Mouse (Mus musculus) stomach, embryonic 15.5 days (tissue): ENCODE measurements around the gene Slamf6. TPM values are rescaled to one million over a fixed set of nuclear protein-coding genes. Genes with fewer than 3 reads are reported as not detected.

Experiments
- ATAC-seq: fragments of 200-750 bp; cut with Nextera tagmentation; 2 replicates; pipeline ENCODE4 v1.8.0; 2017; ENCODE audit warnings: low read depth, moderate number of reproducible peaks, moderate TSS enrichment; ENCODE audit not compliant: insufficient read depth, low FRiP score
- H3K27ac ChIP-seq: fragments of 300-500 bp; sonication (generic); 2 replicates; pipeline ENCODE4 v1.5.1; 2015; ENCODE audit warnings: mild to moderate bottlenecking, inconsistent platforms
- H3K27me3 ChIP-seq: fragments of 300-500 bp; sonication (generic); replicated peaks from 2 replicates; pipeline ENCODE4 v1.6.1; 2015; ENCODE audit warnings: inconsistent platforms
- H3K36me3 ChIP-seq: fragments of 300-500 bp; sonication (generic); 2 replicates; pipeline ENCODE4 v1.6.1; 2015; ENCODE audit warnings: inconsistent platforms
- H3K4me1 ChIP-seq: fragments of 300-500 bp; sonication (generic); 2 replicates; pipeline ENCODE4 v1.6.1; 2015; ENCODE audit warnings: inconsistent platforms
- H3K4me2 ChIP-seq: fragments of 300-500 bp; sonication (generic); 2 replicates; pipeline ENCODE4 v1.6.1; 2015; ENCODE audit warnings: mild to moderate bottlenecking, inconsistent platforms
- H3K4me3 ChIP-seq: fragments of 300-500 bp; sonication (generic); replicated peaks from 2 replicates; pipeline ENCODE4 v1.5.1; 2015; ENCODE audit warnings: inconsistent platforms
- H3K9ac ChIP-seq: fragments of 300-500 bp; sonication (generic); 2 replicates; pipeline ENCODE4 v1.6.1; 2015; ENCODE audit warnings: inconsistent platforms
- H3K9me3 ChIP-seq: fragments of 300-500 bp; sonication (generic); 2 replicates; pipeline ENCODE4 v1.6.1; 2016; ENCODE audit warnings: inconsistent platforms
- WGBS: fragments of 180-500 bp; shearing (Covaris S2); methylation state at CpG from one replicate; pipeline ENCODE4 v1.1.7; 2015; 5-methylcytosine and 5-hydroxymethylcytosine counted together
- polyA plus RNA-seq: library from polyadenylated mRNA; unstranded; fragments of >200 nt; fragmentation: Nextera tagmentation; extraction: Ambion mirVana; gene quantifications from 2 replicates; pipeline ENCODE4 v1.2.1, GENCODE M21; 2015

Slamf6 gene
- polyA plus RNA-seq, 1 experiment from 2014 or later = 1.0 TPM

DNA sequence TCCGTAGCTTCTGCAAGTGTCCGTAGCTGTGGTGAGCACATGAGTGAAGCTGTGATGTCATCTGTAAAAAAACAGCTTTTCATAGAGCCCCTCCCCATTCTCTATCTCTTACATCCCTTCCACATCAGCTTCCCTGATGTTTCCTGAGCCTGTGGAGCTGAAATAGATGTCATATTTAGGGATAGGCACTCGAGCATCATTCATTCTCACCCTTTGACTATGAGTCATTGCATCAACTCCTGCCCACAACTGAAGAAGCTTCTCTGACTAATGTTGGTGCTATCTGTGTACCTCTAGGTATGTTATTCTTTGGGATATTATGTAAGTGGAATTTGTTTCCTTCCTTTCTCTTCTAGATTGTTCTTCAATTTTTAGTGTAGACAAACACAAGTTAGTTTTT is 7.6 kb downstream of the Slamf6 start:
- H3K9ac ChIP-seq = no peak overlapping the region
- H3K4me3 ChIP-seq = no peak overlapping the region
- no peak overlapping the region for H3K4me2 ChIP-seq
- H3K27me3 ChIP-seq = no peaks in the 10 kb centered on the region
- no peak overlapping the region for H3K27ac ChIP-seq
- 76% methylated on average over 3 of the region's 3 CpGs for WGBS
- H3K36me3 ChIP-seq = no peaks in the 10 kb centered on the region
- no peak for ATAC-seq
- H3K9me3 ChIP-seq = no peaks in the 10 kb centered on the region
- H3K4me1 ChIP-seq = no peaks in the 10 kb centered on the region

DNA sequence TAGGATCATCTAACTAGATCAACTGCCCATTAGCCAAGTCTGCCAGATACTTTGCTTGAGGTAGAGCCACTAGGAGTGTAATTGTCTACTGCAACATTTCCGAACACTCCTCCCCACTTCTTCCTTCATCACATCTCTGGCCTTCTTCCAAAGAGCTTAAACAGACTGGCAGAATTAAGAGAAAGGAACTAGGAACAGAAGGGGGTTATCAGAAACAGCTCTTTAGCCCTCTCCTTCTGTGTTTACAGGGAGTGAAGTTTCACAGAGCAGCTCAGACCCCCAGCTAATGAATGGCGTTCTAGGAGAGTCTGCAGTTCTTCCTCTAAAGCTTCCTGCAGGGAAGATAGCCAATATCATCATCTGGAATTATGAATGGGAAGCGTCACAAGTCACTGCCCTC is 16.5 kb downstream of the Slamf6 start:
- H3K9me3 ChIP-seq = no peaks in the 10 kb centered on the region
- H3K27ac ChIP-seq = no peak overlapping the region
- no peak for ATAC-seq
- H3K4me1 ChIP-seq = no peaks in the 10 kb centered on the region
- WGBS = 41% methylated on average over 3 of the region's 3 CpGs
- no peak overlapping the region for H3K4me3 ChIP-seq
- H3K27me3 ChIP-seq = no peaks in the 10 kb centered on the region
- no peak overlapping the region for H3K9ac ChIP-seq
- no peak overlapping the region for H3K4me2 ChIP-seq
- H3K36me3 ChIP-seq = no peaks in the 10 kb centered on the region

DNA sequence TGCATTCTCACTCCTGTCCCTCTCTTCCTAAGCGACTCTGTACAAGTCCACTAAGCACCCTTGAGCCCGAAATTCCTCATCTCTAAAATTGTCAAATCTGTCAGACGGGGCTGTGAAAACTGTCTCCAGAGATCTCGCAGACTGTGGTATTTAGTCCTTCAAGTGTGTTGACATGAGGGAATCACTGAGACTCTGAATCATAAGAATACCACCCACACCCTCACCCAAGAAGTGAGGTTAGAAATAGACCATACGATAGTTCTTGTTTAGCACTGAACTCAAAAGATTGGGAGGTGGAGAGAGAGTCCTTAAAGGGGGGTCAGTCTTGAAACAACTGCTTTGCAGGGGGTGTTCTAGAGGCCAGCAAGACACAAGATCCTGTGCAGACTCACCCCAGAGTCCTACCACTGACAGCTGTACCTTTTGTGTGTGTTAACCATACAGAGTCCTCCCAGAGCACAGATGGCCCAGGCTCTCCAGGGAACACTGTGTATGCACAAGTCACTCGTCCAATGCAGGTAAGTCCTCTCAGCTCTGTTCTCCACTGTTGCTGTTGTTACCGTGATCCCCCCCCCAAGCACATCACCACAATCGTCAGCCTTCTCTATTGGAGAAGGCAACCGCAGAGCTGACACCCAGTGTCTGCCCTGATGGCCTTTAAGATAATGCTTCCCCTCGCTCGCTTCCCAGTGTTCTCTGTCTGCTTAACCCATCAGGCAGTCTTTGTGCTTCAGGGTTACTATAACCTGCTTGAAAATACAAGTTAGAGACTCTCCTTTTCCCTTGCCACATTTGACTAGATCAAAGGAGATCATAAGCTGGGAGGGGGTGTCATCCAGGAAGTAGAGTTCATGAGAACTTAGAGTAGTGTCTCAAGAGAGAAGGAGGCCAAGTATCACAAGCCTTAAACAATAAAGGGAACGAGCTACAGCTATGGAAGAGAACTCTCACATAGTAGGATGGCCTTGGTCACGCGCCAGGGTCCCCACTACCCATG is 21.9 kb downstream of the Slamf6 start:
- H3K36me3 ChIP-seq = no peaks in the 10 kb centered on the region
- no peaks in the 10 kb centered on the region for H3K27me3 ChIP-seq
- H3K9me3 ChIP-seq = no peaks in the 10 kb centered on the region
- no peak for ATAC-seq
- WGBS = 79% methylated on average over 14 of the region's 14 CpGs
- H3K27ac ChIP-seq = no peak overlapping the region
- H3K4me1 ChIP-seq = no peaks in the 10 kb centered on the region
- no peak overlapping the region for H3K9ac ChIP-seq
- no peak overlapping the region for H3K4me3 ChIP-seq
- no peak overlapping the region for H3K4me2 ChIP-seq

DNA sequence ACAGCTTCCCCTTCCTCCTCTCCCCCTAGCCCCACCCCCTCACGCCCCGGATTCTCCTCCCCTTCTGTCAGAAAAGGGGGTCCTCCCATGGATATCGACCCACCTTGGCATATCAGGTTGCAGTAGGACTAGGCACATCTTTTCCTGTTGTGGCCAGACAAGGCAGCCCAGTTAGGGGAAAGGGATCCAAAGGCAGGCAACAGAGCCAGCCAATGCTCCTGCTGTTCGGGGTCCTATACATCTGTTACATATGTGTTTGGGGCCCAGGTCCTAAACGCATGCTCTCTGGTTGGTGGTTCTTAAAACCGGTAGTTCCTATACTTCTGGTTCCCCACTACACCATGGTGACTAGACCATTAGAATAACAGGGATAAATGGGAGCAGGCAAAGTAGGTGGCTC is 23.3 kb downstream of the Slamf6 start:
- Histone ChIP-seq H3K4me1 (no peaks in the 10 kb centered on the region), H3K4me3 (no peak overlapping the region), H3K9me3 (no peaks in the 10 kb centered on the region), H3K27ac (no peak overlapping the region), H3K4me2 (no peak overlapping the region), H3K27me3 (no peaks in the 10 kb centered on the region), H3K36me3 (no peaks in the 10 kb centered on the region), H3K9ac (no peak overlapping the region)
- WGBS = 71% methylated on average over 6 of the region's 6 CpGs
- no peak for ATAC-seq

DNA sequence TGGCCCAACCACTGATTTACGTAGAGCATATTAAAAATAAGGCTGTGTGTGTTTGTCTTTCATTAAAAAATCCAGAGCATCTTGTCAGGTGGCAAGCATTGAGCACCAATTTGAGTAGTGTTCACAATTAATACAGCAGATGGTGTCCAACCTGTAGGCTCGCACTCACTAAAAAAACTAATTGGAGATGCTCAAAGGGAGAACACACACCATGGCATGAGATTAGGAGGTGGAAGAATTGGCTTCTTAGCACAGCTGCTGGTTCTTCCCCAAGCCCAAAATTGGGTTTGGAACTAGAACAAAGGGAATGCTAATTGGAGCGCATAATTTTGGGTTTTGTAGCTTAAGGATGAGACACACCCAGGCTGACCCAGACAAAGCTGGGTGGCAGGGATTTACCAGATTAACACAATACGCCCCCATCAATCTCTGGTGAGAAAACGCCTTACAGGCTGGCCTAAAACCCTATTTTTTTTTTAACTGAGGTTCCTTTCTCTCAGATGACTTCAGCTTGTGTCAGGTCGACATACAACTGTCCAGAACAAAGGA is 29.2 kb downstream of the Slamf6 start:
- Histone ChIP-seq H3K4me3 (no peak overlapping the region), H3K9ac (no peak overlapping the region), H3K27ac (no peak overlapping the region), H3K4me2 (no peak overlapping the region), H3K4me1 (no peaks in the 10 kb centered on the region), H3K27me3 (no peaks in the 10 kb centered on the region), H3K36me3 (no peaks in the 10 kb centered on the region), H3K9me3 (no peaks in the 10 kb centered on the region)
- WGBS = 74% methylated on average over 6 of the region's 6 CpGs
- ATAC-seq = no peak

DNA sequence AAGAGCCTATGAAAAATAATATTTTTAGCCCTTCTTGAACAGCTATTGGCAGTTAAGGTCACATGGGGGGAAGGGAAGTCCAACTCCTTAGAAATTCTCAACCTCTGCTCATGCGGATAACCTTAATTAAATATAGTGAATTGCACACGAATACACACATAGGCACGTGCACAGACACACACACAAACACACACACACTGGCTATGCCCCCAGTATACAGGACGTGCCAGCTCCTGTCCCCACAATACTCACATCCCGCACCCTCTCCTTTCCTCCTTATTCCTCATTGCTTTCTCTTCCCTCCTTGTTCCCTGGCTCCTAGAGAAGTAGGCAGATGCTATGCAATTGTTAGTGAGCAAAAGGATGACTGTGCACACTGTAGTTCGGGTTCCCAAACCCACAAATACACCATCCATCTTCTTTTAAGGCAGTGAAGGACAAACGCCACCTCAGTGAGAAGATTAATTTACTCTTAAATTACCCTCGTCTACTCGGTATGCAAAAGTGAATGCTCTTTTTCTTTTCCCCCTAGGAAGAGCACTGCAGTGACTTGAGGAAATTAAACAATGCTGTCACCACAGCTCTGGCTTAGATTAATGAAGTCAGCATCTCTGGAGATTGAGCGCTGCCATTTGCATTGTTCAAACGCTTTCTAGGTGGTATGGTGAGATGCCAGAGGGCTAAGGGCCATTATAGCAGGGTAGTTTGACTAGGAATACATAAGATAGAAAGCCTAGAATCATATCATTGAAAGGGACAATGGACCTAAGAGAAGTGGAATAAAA is 31.0 kb downstream of the Slamf6 start:
- no peak for ATAC-seq
- no peak overlapping the region for H3K27ac ChIP-seq
- H3K4me3 ChIP-seq = no peak overlapping the region
- no peak overlapping the region for H3K9ac ChIP-seq
- no peaks in the 10 kb centered on the region for H3K4me1 ChIP-seq
- no peak overlapping the region for H3K4me2 ChIP-seq
- no peaks in the 10 kb centered on the region for H3K9me3 ChIP-seq
- H3K36me3 ChIP-seq = no peaks in the 10 kb centered on the region
- no peaks in the 10 kb centered on the region for H3K27me3 ChIP-seq
- 60% methylated on average over 11 of the region's 11 CpGs for WGBS

DNA sequence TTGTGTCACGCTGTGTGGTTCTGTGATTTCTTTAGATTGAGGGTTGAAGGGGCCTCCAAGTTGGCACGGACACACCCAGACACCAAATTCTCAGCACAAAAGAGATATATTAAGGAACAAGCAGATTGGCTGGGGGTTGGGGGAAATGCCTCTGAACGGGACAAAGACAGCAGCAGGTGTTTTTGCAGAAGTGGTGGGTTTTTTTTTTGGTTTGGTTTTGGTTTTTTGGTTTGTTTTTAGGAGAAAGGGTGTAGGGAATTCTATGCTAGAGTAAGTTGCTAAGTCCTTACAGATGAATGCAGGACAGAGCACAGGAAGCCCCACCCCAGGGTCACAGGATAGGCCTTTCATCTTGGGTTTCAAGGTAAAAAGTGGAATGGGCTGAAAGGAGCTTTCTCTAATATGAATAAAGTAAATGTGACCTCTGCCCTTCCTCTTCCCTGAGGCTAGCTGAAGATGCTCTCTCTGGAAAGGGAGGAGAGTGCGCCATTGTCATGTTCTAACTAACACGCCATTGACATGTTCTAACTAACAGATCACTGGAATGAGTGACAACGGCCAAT is 31.7 kb downstream of the Slamf6 start:
- H3K9ac ChIP-seq = no peak overlapping the region
- ATAC-seq = no peak
- H3K4me2 ChIP-seq = no peak overlapping the region
- no peak overlapping the region for H3K4me3 ChIP-seq
- H3K4me1 ChIP-seq = no peaks in the 10 kb centered on the region
- no peaks in the 10 kb centered on the region for H3K9me3 ChIP-seq
- no peak overlapping the region for H3K27ac ChIP-seq
- 75% methylated on average over 6 of the region's 6 CpGs for WGBS
- no peaks in the 10 kb centered on the region for H3K36me3 ChIP-seq
- no peaks in the 10 kb centered on the region for H3K27me3 ChIP-seq

DNA sequence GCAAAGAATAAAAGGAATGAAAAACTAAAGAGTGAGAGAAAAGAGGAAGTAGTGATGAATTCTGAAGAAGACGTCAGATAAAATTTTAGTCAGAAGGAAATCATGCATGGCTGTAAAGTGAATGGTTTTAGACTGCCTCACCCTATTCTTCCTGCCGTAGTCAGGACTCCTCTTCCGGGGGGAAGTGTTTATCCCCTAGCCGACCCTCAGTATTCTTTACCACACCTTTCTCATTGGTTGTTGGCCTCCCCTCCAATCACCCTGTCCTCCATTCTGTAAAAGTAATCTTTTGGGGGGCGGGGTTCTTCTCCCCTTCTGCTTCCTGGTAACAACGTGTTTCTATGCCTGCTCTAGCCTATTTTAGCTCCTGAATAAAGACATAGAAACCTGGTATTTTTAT is 37.8 kb downstream of the Slamf6 start:
- Histone ChIP-seq H3K27ac (no peak overlapping the region), H3K4me3 (no peak overlapping the region), H3K36me3 (no peaks in the 10 kb centered on the region), H3K4me2 (no peak overlapping the region), H3K4me1 (no peaks in the 10 kb centered on the region), H3K9ac (no peak overlapping the region), H3K27me3 (no peaks in the 10 kb centered on the region), H3K9me3 (no peaks in the 10 kb centered on the region)
- no peak for ATAC-seq
- WGBS = 59% methylated on average over 6 of the region's 6 CpGs

DNA sequence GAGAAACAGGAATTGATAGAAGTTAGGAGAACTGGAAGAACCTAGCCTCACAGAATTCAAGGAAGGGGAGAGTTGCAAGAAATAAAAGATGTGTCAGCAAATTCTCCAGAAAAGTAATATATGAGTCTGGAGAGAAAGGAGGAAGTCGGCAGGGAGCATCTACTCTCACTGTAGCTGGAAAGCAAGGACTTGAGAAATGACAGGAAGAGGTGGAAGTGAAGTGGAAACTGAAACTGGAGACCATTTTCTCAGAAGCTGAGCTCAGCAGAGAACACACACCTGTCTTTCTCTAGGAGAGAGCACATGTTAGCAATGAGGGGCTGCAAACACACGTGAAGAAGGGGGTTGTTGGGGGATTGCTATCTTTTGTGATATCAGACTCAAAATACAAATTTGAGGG is 40.1 kb downstream of the Slamf6 start:
- H3K9ac ChIP-seq = no peak overlapping the region
- ATAC-seq = no peak
- WGBS = 50% methylated on average over 2 of the region's 2 CpGs
- no peak overlapping the region for H3K4me2 ChIP-seq
- no peaks in the 10 kb centered on the region for H3K4me1 ChIP-seq
- H3K27me3 ChIP-seq = no peaks in the 10 kb centered on the region
- no peaks in the 10 kb centered on the region for H3K9me3 ChIP-seq
- H3K27ac ChIP-seq = no peak overlapping the region
- H3K4me3 ChIP-seq = no peak overlapping the region
- no peaks in the 10 kb centered on the region for H3K36me3 ChIP-seq

DNA sequence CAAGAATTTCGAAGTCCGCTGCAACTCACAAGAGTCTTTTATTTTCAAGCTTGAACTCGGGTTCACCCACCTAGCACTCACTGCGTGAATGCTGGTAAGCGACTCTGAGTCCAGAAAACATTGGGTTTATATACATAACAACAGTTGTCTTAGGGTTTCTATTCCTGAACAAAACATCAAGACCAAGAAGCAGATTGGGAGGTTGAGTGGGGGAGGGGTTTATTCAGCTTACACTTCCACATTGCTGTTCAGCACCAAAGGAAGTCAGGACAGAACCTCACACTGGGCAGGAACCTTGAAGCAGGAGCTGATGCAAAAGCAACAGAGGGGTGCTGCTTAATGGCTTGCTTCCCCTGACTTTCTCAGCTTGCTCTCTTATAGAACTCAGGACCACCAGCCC is 43.4 kb downstream of the Slamf6 start:
- Histone ChIP-seq H3K9me3 (no peaks in the 10 kb centered on the region), H3K36me3 (no peaks in the 10 kb centered on the region), H3K27me3 (no peaks in the 10 kb centered on the region), H3K9ac (no peak overlapping the region), H3K27ac (no peak overlapping the region), H3K4me2 (no peak overlapping the region), H3K4me3 (no peak overlapping the region), H3K4me1 (no peaks in the 10 kb centered on the region)
- WGBS = 89% methylated on average over 5 of the region's 5 CpGs
- ATAC-seq = no peak

DNA sequence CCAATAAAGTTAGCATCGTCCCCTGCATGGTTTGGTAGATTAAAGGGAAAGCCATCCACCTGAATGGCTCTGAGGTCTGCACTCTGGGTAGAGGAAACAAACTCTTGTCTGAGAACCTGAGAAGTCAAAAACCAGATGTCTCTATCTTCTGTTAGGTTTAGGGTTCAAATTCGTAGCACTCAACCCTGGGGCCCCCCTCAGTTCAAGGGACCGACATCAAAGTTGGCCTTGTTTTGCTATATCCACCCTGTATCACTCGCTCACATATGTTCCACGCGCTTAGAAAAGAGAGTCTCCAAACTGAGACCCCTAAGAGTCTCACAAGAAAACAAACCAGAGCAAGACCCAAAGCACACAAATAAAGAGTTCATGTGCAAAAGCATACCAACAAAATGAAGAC is 44.4 kb downstream of the Slamf6 start:
- H3K27ac ChIP-seq = no peak overlapping the region
- H3K4me1 ChIP-seq = no peaks in the 10 kb centered on the region
- ATAC-seq = no peak
- no peak overlapping the region for H3K4me3 ChIP-seq
- 78% methylated on average over 6 of the region's 6 CpGs for WGBS
- H3K36me3 ChIP-seq = no peaks in the 10 kb centered on the region
- H3K27me3 ChIP-seq = no peaks in the 10 kb centered on the region
- no peaks in the 10 kb centered on the region for H3K9me3 ChIP-seq
- no peak overlapping the region for H3K9ac ChIP-seq
- H3K4me2 ChIP-seq = no peak overlapping the region

DNA sequence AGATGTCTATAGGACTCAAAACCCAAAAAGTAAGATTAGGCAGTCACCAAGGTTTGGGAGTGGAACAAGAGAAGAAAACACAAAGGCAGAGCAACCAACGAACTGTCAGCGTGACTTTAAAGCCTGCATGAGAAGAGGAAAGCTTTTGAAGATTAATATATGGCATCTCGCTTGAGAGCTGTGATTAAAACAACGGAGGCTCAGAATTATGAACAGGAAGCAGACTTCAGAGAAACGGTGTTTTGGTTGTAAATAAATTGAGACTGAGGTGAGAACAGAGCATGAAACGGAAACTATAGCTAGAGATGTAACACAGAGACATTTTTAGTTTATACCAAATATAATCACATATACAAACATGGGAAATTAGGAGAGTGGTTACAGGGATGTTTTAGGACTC is 46.3 kb downstream of the Slamf6 start:
- Histone ChIP-seq H3K4me2 (no peak overlapping the region), H3K36me3 (no peaks in the 10 kb centered on the region), H3K9ac (no peak overlapping the region), H3K4me1 (no peaks in the 10 kb centered on the region), H3K27ac (no peak overlapping the region), H3K9me3 (no peaks in the 10 kb centered on the region), H3K27me3 (no peaks in the 10 kb centered on the region), H3K4me3 (no peak overlapping the region)
- 66% methylated on average over 6 of the region's 6 CpGs for WGBS
- no peak for ATAC-seq
